Mouse (Mus musculus) liver, embryonic 14.5 days (tissue): ENCODE measurements at regions not wholly inside any gene's neighbourhood (a gene's known extent, or its start where the extent isn't known, plus 50 kb on each side); places are given as distances from the start of the nearest gene placed in this dataset.

Experiments used
- ATAC-seq: fragments of 200-750 bp; cut with Nextera tagmentation; 2 replicates; pipeline ENCODE4 v1.8.0; 2017; ENCODE audit warnings: moderate number of reproducible peaks, mild to moderate bottlenecking, moderate library complexity; ENCODE audit not compliant: insufficient read depth
- DNase-seq, 3 experiments: peaks; one replicate each; pipeline ENCODE4 v3.0.0-alpha.2; 2012 to 2013; ENCODE audit warnings: low read depth in 3 of 3, low spot score in 3 of 3
- H3K27ac ChIP-seq: fragments of 300-500 bp; sonication (generic); 2 replicates; pipeline ENCODE4 v1.5.1; 2014; ENCODE audit warnings: moderate library complexity, mild to moderate bottlenecking, control low read depth, inconsistent platforms
- H3K27me3 ChIP-seq: fragments of 300-500 bp; sonication (generic); 2 replicates; pipeline ENCODE4 v1.6.1; 2014; ENCODE audit warnings: mild to moderate bottlenecking, low read length, moderate library complexity; ENCODE audit not compliant: control insufficient read depth, insufficient read depth
- H3K36me3 ChIP-seq: fragments of 300-500 bp; sonication (generic); replicated peaks from 2 replicates; pipeline ENCODE4 v1.6.1; 2014; ENCODE audit warnings: low read depth; ENCODE audit not compliant: control insufficient read depth, insufficient read depth
- H3K4me1 ChIP-seq, 2 experiments: fragments of 200-500 bp in 1 of 2; fragments of 300-500 bp in 1 of 2; sonication (generic) in 1 of 2; replicated peaks; 2 replicates each; pipeline ENCODE4 v1.6.1; 2012 to 2014; ENCODE audit warnings: antibody characterized with exemption in 1 of 2, inconsistent platforms in 1 of 2, low read length in 1 of 2; ENCODE audit not compliant: control insufficient read depth in 2 of 2, insufficient read depth in 2 of 2
- H3K4me2 ChIP-seq: fragments of 300-500 bp; sonication (generic); 2 replicates; pipeline ENCODE4 v1.6.1; 2014; ENCODE audit warnings: low read depth, mild to moderate bottlenecking, control low read depth, moderate library complexity
- H3K4me3 ChIP-seq, 2 experiments: fragments of 200-500 bp in 1 of 2; fragments of 300-500 bp in 1 of 2; sonication (generic) in 1 of 2; 2 replicates each; pipeline ENCODE4 v1.5.1; 2012 to 2014; ENCODE audit warnings: low read depth in 2 of 2, low read length in 2 of 2, mild to moderate bottlenecking in 2 of 2, control low read depth in 1 of 2, inconsistent platforms in 1 of 2, moderate library complexity in 1 of 2; ENCODE audit not compliant: insufficient read depth in 1 of 2
- H3K9ac ChIP-seq: fragments of 300-500 bp; sonication (generic); replicated peaks from 2 replicates; pipeline ENCODE4 v1.6.1; 2014; ENCODE audit warnings: mild to moderate bottlenecking, control low read depth, moderate library complexity
- H3K9me3 ChIP-seq: fragments of 300-500 bp; sonication (generic); 2 replicates; pipeline ENCODE4 v1.6.1; 2016; ENCODE audit warnings: low read length, mixed read lengths; ENCODE audit not compliant: control insufficient read depth
- CTCF ChIP-seq: IDR thresholded peaks from 2 replicates; pipeline ENCODE4 v1.5.1; 2016; ENCODE audit warnings: antibody characterized with exemption, low read depth, control low read depth
- EP300 ChIP-seq: IDR thresholded peaks from 2 replicates; pipeline ENCODE4 v1.6.1; 2016; ENCODE audit warnings: antibody characterized with exemption, low read depth
- WGBS: fragments of 180-500 bp; shearing (Covaris S2); extraction: QIAGEN DNeasy Blood & Tissue Kit; methylation state at CpG from one replicate; pipeline ENCODE4 v1.1.7; 2014; ENCODE audit not compliant: insufficient replicate concordance; 5-methylcytosine and 5-hydroxymethylcytosine counted together

GRCm38 (mm10) chr12:118660384-118661213 lies 185.5 kb upstream of the Sp8 start:
- WGBS, result 15% methylated on average over 12 of the region's 12 CpGs
- H3K4me1 ChIP-seq, result no peaks in the 10 kb centered on the region
- no peaks in the 10 kb centered on the region for H3K9me3 ChIP-seq
- ATAC-seq, result no peak
- H3K9ac ChIP-seq, result no peak overlapping the region
- H3K27ac ChIP-seq, result no peak overlapping the region
- TF ChIP-seq EP300, result no peak
- no peak for TF ChIP-seq CTCF
- DNase-seq, result no peak
- H3K4me2 ChIP-seq, result no peak overlapping the region
- H3K36me3 ChIP-seq, result no peaks in the 10 kb centered on the region
- no peak overlapping the region for H3K4me3 ChIP-seq
- H3K27me3 ChIP-seq, result no peaks in the 10 kb centered on the region

DNA sequence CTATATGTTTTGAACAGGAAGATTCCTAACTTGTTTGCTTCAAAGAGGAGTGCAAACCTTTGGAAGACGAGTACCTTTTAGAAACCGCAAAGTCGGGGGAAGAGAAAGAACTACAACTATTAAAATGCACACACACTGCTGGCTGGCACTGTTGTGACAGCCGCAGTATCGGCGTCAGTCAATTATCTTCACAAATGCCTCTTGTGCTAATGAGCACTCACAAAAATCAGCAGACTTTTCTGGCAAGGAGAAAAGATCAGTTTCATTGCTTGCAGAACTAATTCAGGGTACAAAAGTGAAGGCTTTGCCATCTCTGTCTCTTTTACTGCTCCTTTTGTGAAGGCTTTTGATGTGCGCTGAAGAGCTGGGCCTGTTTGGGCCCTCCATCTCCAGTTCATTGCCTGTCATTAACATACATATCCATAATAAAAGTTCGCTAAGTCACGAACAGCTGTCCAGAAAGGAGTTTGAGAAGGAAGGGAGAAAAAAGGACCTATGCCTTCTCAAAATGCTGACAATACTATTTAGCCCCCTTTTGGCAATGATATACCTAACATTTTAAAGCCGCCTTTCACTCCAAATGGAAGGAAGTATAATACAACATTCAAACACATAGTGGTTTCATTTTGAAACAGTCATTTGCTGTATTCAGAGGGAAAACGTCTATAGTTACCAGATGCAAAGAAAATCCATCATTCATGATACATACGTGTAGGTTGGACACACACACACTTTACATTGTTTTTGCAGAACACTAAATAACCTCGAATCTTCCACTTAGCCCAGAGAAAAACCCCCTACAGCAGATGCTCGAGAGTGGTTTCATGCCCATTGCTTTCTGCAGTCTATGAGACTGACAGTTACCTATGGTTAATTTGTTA lies 186.6 kb upstream of the Sp8 start:
- H3K9me3 ChIP-seq, result no peaks in the 10 kb centered on the region
- WGBS, result 54% methylated on average over 14 of the region's 14 CpGs

GRCm38 (mm10) chr12:118650483-118651160 lies 195.5 kb upstream of the Sp8 start:
- WGBS, result 63% methylated on average over 4 of the region's 4 CpGs
- no peaks in the 10 kb centered on the region for H3K36me3 ChIP-seq
- H3K9ac ChIP-seq, result no peak overlapping the region
- H3K4me3 ChIP-seq, result no peak overlapping the region
- no peaks in the 10 kb centered on the region for H3K27me3 ChIP-seq
- DNase-seq (no peak), ATAC-seq (no peak)
- H3K9me3 ChIP-seq, result no peaks in the 10 kb centered on the region
- no peaks in the 10 kb centered on the region for H3K4me1 ChIP-seq
- TF ChIP-seq CTCF (no peak), EP300 (no peak)
- H3K4me2 ChIP-seq, result no peak overlapping the region
- H3K27ac ChIP-seq, result no peak overlapping the region

More for the DNA sequence above, 186.6 kb upstream of the Sp8 start:
- Histone ChIP-seq H3K4me3 (no peak overlapping the region), H3K4me1 (no peaks in the 10 kb centered on the region), H3K9ac (no peak overlapping the region), H3K4me2 (no peak overlapping the region), H3K36me3 (no peaks in the 10 kb centered on the region), H3K27ac (no peak overlapping the region), H3K27me3 (no peaks in the 10 kb centered on the region)
- ATAC-seq (no peak), DNase-seq (no peak)
- TF ChIP-seq CTCF (no peak), EP300 (no peak)

DNA sequence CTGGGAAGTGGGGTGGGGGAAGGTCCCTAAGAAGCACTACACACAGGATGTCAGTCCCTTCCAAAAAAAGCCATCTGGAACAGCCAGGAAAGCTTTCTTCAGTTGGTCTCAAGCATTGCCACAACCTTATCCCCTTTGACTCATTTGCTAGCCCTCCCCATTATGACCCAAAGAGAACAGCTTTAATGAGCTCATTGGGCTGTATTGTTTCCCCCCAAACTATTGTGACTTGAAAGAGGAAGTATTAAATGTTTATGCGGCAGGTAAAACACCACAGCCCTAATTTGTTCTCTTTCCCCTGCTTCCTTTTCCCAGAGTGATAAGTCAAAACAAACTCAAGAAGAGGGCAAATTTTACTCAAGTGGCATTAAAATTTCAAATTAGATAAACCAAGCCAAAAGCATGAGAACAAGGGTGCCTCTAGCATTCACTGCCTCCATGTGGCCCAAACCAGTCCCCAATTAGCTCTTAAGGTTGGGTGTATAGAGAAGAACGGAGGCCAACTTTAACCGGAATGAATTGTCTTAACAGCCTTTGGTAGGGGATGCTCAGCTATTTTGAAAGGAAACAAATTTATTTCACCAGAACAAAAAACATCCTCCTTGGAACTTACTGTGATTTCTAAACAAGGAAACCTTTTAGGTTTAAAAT lies 196.7 kb upstream of the Sp8 start:
- 58% methylated on average over 3 of the region's 3 CpGs for WGBS
- no peaks in the 10 kb centered on the region for H3K9me3 ChIP-seq
- DNase-seq (no peak), ATAC-seq (no peak)
- no peaks in the 10 kb centered on the region for H3K27me3 ChIP-seq
- H3K27ac ChIP-seq, result no peak overlapping the region
- no peak overlapping the region for H3K4me2 ChIP-seq
- TF ChIP-seq CTCF (no peak), EP300 (no peak)
- no peak overlapping the region for H3K4me3 ChIP-seq
- no peaks in the 10 kb centered on the region for H3K4me1 ChIP-seq
- H3K9ac ChIP-seq, result no peak overlapping the region
- no peaks in the 10 kb centered on the region for H3K36me3 ChIP-seq
